ENCODE assay signal across 8 mouse cellular contexts in the genomic region with DNA sequence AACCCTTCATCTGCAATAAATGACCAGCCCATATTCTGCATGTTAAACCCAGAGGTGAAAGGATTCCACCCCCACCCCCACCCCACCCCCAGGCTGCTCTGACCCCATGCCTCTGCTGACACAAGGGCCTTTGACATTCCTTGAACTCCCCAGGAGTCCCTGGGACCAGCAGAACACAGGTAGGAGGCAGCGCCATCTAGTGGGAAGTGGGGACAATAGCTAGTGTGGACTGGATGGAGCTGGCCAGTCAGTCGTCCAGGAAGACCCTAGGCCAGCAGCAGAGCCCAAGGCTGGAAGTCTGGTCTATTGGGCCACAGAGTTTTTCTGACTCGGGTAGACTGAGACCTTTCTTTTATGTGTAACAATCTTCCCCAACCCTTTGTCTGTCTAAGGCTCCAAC.
A peak's percentile ranks its signal among the peaks of the same experiment; 100 is the strongest.
DNase-seq lines count a peak whose midpoint lies in the region; ATAC-seq lines count a peak whose summit lies in the region.

No protein-coding gene starts in this region.

- intact Hi-C loops in left cerebral cortex, postnatal 25 days (cut with DNase I), result loop anchor here (1.0 to 5.0 kb wide), 2 partner anchors 171 to 308 kb away; no protein-coding TSS in a partner anchor

- ATAC-seq in common myeloid progenitor, adult 5-6 weeks (replicated peaks; ENCODE audit: low read depth, poor library complexity, severe bottlenecking), result peak; percentile 70
- peak; percentile 61; the same call in 1 of the 2 replicates for ATAC-seq in monocyte, adult 5-6 weeks (replicated peaks; ENCODE audit: insufficient number of reproducible peaks, low FRiP score, low TSS enrichment, poor library complexity, severe bottlenecking)

- peak; percentile 80 to 81 for DNase-seq in left cerebral cortex, adult 18-20 months (ENCODE audit: low spot score in 2 of 2)
- no peak for DNase-seq in left cerebral cortex, adult 8-10 months (ENCODE audit: low spot score in 2 of 2)
- peak; percentile 62 to 86 for DNase-seq in adrenal gland, adult (ENCODE audit: inconsistent age in 2 of 2, low spot score in 1 of 2)
- peak; percentile 76 for DNase-seq in heart, postnatal 4 days
- peak; percentile 66 to 79 for DNase-seq in left cerebral cortex, postnatal 25 days (ENCODE audit: low spot score in 2 of 2)
- DNase-seq in urinary bladder, adult 2 months (ENCODE audit: low spot score), result peak; percentile 40

Comparison
In these comparisons a context has a peak if more than half of its experiments do, and no peak if none do; other contexts are left out.
1. DNase-seq: peak in left cerebral cortex, adult 18-20 months (2 of 2), adrenal gland, adult (2 of 2), heart, postnatal 4 days (single experiment), left cerebral cortex, postnatal 25 days (2 of 2) and urinary bladder, adult 2 months (single experiment); none in left cerebral cortex, adult 8-10 months (0 of 2).